In genomic region chr7:145283487-145284187, GRCm38 (mm10) we compare ENCODE assay signal across 8 mouse cellular contexts. TPM values are rescaled to one million over a fixed set of nuclear protein-coding genes. Genes with fewer than 3 reads are reported as not detected.
DNase-seq lines count a peak whose midpoint lies in the region; ATAC-seq lines count a peak whose summit lies in the region.

Tpcn2 (minus strand) TSS chr7:145284011.

- DNase-seq in adrenal gland, adult (ENCODE audit: inconsistent age in 2 of 2, low spot score in 1 of 2) = peak; percentile 96 to 98
- peak; percentile 97 for DNase-seq in embryo, embryonic 10.5 days (ENCODE audit: low spot score)
- DNase-seq in gastrocnemius, postnatal 14 days = peak; percentile 94
- peak; percentile 88 to 96 for DNase-seq in left cerebral cortex, postnatal 10 days (ENCODE audit: extremely low spot score in 1 of 2, low spot score in 2 of 2)
- peak; percentile 87 for DNase-seq in right cerebral cortex, postnatal 25 days
- peak; percentile 91 to 95 for DNase-seq in urinary bladder, postnatal 4 days (ENCODE audit: low spot score in 2 of 2)

- ATAC-seq in inflammation-experienced regulatory T-cells, adult 6 months = peak; percentile 99
- peak; percentile 96 for ATAC-seq in megakaryocyte-erythroid progenitor cell, adult 5-6 weeks (replicated peaks; ENCODE audit: low FRiP score, low TSS enrichment, poor library complexity, severe bottlenecking)

- intact Hi-C loops in gastrocnemius, postnatal 14 days (cut with DNase I; ENCODE audit: low total_unique reads) = no loop called here
- intact Hi-C loops in left cerebral cortex, postnatal 10 days (cut with DNase I) = no loop called here

RNA-seq across cellular contexts. Expression of gene Tpcn2, which starts in this region (rescaled TPM):
- total RNA-seq in gastrocnemius, postnatal 14 days (2021) = 1 to 10 TPM; 2.4 to 3.3 TPM
- polyA plus RNA-seq in inflammation-experienced regulatory T-cells, adult 6 months (2017; shearing (Covaris generic)) = 1 to 10 TPM; 6.9 to 7.6 (median 7.6) TPM
- total RNA-seq in left cerebral cortex, postnatal 10 days (2021) = 1 to 10 TPM; 4.1 to 4.5 TPM
- 17.2 and 19.8 TPM in 2 replicates for total RNA-seq in megakaryocyte-erythroid progenitor cell, adult 5-6 weeks (2014; fragmentation: Nextera tagmentation)
- total RNA-seq in megakaryocyte-erythroid progenitor cell, adult 5-6 weeks (2017) = 2.8 and 3.6 TPM in 2 replicates

Comparison
In these comparisons a context has a peak if more than half of its experiments do, and no peak if none do; other contexts are left out.
1. Peak in every context shown above with its lines: DNase-seq and ATAC-seq.